Mouse (Mus musculus): ENCODE measurements around the gene Stox2. TPM values are rescaled to one million over a fixed set of nuclear protein-coding genes. Genes with fewer than 3 reads are reported as not detected.
A peak's percentile ranks its signal among the peaks of the same experiment; 100 is the strongest.

Gene Stox2
- polyA plus RNA-seq, 1 experiment from 2014 or later: 8.1 TPM

DNA sequence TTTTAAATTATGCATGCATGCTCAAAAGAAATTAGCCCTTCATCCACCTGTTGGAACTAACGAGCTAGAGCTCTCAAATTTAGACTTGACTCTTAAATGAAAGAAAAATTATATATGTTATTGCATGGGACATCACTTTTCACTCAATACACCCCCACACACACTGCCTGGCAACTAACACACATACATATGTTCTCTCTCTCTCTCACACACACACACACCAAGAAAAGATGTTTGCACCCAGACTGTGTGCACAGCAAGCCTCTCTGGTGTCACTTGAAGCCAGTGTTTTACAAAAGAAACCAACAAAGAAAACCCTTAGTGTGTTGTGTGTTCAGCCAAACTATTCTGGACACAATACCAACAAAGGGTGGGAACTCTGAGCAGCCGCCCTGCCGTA lies 75.1 kb downstream of the Stox2 start:
- 90% methylated on average over 3 of the region's 3 CpGs for WGBS
- Histone ChIP-seq H3K4me3 (replicated peaks) (no peak overlapping the region), H3K27ac (no peak overlapping the region), H3K9me3 (no peaks in the 10 kb centered on the region), H3K36me3 (no peaks in the 10 kb centered on the region), H3K9ac (no peak overlapping the region), H3K27me3 (replicated peaks) (0 out of 2 replicates have a peak, but pooled peaks cover 3% of the 10 kb centered on the region), H3K4me1 (replicated peaks) (peaks cover 8% of the 10 kb centered on the region; the same call in 1 of the 2 replicates), H3K4me2 (replicated peaks) (no peak overlapping the region)
- no peak for ATAC-seq

DNA sequence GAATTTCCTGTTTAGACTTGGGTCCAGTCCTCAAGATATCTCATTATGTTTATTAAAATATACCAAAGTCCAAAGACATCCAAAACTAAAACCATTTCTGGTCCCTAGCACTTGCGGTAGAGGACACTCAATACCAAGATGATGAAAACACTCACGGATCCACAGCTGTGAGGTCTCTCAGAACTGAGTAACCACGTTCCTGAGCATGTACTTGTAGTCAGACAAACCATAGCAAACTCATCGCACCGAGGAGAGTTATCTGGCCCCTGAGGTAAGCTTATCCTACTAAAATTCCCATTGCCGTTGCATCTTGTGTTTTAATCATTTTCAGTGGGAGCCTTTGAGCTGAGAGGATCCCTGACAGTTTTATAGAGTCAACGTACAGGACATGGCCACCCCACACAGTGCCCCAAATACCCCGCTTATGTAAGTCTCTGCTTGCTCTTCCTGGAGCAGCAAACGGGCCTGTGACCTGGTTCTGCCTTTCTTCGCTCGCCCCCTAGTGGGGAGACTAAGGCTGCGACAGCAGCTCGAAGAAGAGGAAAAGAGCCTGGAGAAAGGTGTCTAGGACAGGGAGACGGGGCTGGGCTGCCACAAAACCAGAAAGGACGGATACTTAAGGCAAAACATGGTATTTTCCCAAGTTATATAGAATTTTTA lies 75.6 kb downstream of the Stox2 start:
- ATAC-seq: peak; percentile 75
- Histone ChIP-seq H3K9ac (no peak overlapping the region), H3K4me1 (replicated peaks) (peaks cover 8% of the 10 kb centered on the region; the same call in 1 of the 2 replicates)

DNA sequence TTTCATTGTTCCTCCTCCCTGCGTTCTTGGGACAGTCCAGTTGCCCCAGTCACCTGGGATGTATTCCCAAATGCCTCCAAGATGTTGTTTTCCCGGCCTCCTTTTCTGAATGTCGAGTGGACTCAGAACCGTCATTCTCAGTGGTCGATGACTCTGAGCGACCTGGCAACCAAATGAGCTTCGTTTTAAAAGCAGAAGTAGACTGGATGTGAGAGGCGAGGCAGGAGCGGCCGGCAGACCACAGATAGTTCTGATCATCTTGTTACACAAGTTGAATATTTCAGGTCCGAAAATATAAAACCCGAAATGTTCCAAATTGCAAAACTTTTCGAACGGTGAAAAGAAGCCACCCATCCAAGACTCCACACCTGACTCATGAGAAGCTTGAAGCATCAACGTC lies 76.2 kb downstream of the Stox2 start:
- Histone ChIP-seq H3K9ac (no peak overlapping the region), H3K27me3 (replicated peaks) (0 out of 2 replicates have a peak, but pooled peaks cover 6% of the 10 kb centered on the region), H3K4me3 (replicated peaks) (no peak overlapping the region), H3K36me3 (no peaks in the 10 kb centered on the region), H3K27ac (no peak overlapping the region), H3K4me1 (replicated peaks) (peaks cover 8% of the 10 kb centered on the region; the same call in 1 of the 2 replicates), H3K4me2 (replicated peaks) (no peak overlapping the region), H3K9me3 (no peaks in the 10 kb centered on the region)
- 88% methylated on average over 15 of the region's 15 CpGs for WGBS
- ATAC-seq: no peak

More for the DNA sequence above, 75.6 kb downstream of the Stox2 start:
- 25% methylated on average over 15 of the region's 15 CpGs for WGBS
- H3K9me3 ChIP-seq: no peaks in the 10 kb centered on the region
- H3K4me3 ChIP-seq (replicated peaks): no peak overlapping the region
- 0 out of 2 replicates have a peak, but pooled peaks cover 3% of the 10 kb centered on the region for H3K27me3 ChIP-seq (replicated peaks)
- no peak overlapping the region for H3K27ac ChIP-seq
- H3K4me2 ChIP-seq (replicated peaks): no peak overlapping the region
- H3K36me3 ChIP-seq: no peaks in the 10 kb centered on the region

DNA sequence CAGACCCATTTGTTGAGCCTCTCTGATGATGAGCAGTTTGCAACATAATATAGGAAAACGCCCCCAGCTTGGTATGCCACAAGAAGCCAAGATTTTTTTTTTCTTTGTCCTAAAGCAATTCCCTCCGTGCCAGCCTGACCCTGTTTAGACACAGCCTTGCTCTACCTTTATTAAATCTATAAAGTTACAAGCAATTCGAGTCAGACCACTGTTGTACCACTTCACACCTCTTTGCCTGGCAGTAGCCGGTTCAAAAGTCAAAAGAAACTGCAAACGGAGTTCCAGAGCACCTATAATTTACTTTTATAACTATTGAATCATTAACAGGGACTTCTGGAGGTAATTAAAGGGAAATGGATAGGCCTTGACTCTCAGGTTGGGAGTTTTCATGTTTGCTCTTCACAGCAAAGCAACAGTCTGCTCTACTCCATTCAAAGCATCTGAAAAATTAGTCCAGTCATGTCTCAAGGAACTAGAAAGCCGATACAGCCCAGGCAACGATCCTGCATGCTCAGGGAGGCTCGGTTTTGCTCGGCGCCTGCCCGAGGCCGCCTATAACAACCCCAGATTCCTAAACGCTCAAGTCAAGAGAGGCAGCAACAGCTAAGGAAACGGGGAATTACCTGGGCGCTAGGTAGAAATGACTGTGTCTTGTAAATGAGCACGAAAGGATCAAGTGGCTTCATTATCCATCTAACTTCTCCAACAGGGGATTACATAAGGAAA lies 77.0 kb downstream of the Stox2 start:
- ATAC-seq: peak; percentile 54
- 65% methylated on average over 16 of the region's 16 CpGs for WGBS
- H3K27ac ChIP-seq: no peak overlapping the region

DNA sequence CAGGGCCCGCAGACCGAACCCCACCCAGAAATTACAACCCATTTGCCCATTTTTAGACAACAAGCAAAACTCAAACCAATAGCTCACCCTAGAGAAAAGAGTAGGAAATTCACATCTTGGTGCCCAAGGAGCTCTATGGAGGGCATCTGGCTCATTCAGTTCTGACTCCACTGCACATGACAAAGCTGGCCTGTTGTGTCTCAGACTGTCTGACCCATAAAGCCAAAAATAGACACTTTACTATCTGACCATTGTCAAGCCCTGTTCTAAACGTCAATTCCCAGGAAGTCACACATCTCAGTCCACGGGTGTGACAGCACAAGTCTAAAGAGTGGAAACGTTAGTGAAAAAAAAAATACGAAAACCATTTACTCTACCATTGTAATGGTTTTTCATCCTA lies 79.1 kb downstream of the Stox2 start:
- no peak overlapping the region for H3K9ac ChIP-seq
- H3K4me2 ChIP-seq (replicated peaks): no peak overlapping the region
- ATAC-seq: no peak
- H3K27me3 ChIP-seq (replicated peaks): 0 out of 2 replicates have a peak, but pooled peaks cover 6% of the 10 kb centered on the region
- H3K9me3 ChIP-seq: no peaks in the 10 kb centered on the region
- H3K4me3 ChIP-seq (replicated peaks): no peak overlapping the region
- WGBS: 76% methylated on average over 6 of the region's 6 CpGs
- H3K36me3 ChIP-seq: no peaks in the 10 kb centered on the region
- peaks cover 15% of the 10 kb centered on the region; the same call in 1 of the 2 replicates for H3K4me1 ChIP-seq (replicated peaks)
- no peak overlapping the region for H3K27ac ChIP-seq

More for the DNA sequence above, 77.0 kb downstream of the Stox2 start:
- peaks cover 8% of the 10 kb centered on the region; the same call in 1 of the 2 replicates for H3K4me1 ChIP-seq (replicated peaks)
- H3K27me3 ChIP-seq (replicated peaks): 0 out of 2 replicates have a peak, but pooled peaks cover 6% of the 10 kb centered on the region
- H3K36me3 ChIP-seq: no peaks in the 10 kb centered on the region
- no peaks in the 10 kb centered on the region for H3K9me3 ChIP-seq
- 0 out of 2 replicates have a peak overlapping the region, but pooled peaks have one; percentile 5 for H3K4me2 ChIP-seq (replicated peaks)
- H3K4me3 ChIP-seq (replicated peaks): no peak overlapping the region
- no peak overlapping the region for H3K9ac ChIP-seq

DNA sequence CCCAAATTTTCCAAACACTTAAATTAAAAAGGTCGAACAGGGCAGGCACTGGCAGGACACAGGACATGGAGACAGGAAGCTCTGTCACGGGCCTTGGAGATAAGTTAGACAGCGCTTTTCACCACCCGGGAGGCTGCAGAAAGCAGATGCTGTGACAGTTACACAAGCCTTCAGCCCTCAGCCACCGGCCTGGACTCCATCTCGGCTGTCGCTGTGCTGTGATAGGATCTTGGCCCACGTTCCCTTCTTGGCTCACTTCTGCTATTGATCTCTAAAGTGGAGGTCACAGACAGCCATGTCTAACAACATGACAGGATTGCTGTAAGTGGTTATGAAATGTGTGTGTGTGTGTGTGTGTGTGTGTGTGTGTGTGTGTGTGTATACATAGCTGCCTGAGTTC lies 82.9 kb downstream of the Stox2 start:
- peak; percentile 41; the same call in 1 of the 2 replicates for ATAC-seq

DNA sequence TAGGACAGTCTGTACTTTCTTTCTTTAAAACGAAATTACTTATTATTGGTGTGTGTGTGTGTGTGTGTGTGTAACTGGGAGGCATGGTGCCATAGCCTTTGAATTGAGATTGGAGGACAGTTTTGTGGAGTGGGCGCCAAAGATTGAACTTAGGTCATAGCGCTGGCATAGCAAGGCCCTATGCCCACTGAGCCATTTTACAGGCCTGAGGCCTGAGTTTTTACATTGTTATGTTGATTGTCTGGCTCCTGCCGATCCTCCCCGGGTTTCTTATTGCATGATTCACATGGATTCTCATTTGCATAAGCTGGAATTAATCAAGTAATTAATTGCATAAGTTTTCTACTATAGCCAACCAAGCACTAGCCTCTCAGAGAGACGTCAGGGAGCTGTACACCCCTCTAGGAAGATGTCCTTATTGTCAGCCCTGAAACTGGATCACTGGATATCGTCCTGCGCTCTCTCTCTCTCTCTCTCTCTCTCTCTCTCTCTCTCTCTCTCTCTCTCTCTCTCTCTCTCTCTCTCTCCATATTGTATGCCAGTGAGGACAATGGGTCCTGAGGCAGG lies 90.7 kb downstream of the Stox2 start:
- Histone ChIP-seq H3K4me1 (replicated peaks) (peaks cover 8% of the 10 kb centered on the region), H3K36me3 (no peaks in the 10 kb centered on the region), H3K27ac (no peak overlapping the region), H3K9ac (no peak overlapping the region), H3K9me3 (no peaks in the 10 kb centered on the region), H3K4me2 (replicated peaks) (no peak overlapping the region), H3K27me3 (replicated peaks) (no peaks in the 10 kb centered on the region), H3K4me3 (replicated peaks) (no peak overlapping the region)
- ATAC-seq: no peak
- WGBS: 86% methylated on average over 8 of the region's 8 CpGs

More for the DNA sequence above, 82.9 kb downstream of the Stox2 start:
- Histone ChIP-seq H3K27me3 (replicated peaks) (0 out of 2 replicates have a peak, but pooled peaks cover 3% of the 10 kb centered on the region), H3K27ac (no peak overlapping the region), H3K4me1 (replicated peaks) (0 out of 2 replicates have a peak, but pooled peaks cover 7% of the 10 kb centered on the region), H3K9me3 (no peaks in the 10 kb centered on the region), H3K36me3 (no peaks in the 10 kb centered on the region), H3K4me3 (replicated peaks) (no peak overlapping the region), H3K4me2 (replicated peaks) (no peak overlapping the region), H3K9ac (no peak overlapping the region)
- WGBS: 27% methylated on average over 8 of the region's 8 CpGs

DNA sequence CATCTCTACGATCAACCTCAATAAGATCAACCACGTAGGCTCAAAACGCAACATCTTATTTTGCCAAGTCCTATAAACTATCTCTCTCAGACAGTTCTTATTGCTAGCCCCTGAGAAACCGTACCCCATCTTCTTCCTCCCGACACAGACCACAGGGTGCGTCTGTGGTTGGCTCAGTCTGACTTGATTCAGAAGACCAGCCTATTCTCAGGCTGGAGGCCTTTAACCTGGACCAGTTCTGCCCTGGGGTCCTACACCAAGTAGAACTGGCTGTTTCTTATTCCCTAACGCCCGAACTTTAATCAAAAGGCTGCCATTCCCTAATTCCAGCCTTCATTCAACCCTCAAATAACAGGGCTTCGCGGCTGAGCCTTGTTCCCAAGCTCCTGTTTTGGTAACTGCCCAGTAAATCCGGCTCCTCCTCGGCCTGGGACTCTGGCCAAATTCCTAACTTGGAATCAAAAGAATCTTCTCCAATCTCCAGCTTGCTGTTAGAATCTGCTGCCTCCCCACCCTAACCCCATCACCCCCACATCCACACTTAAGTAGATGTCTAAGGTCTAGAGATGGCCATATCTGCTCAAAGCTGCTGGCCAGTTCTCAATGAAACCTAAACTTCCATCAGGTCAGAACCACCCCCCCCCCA lies 91.5 kb downstream of the Stox2 start:
- Histone ChIP-seq H3K36me3 (no peaks in the 10 kb centered on the region), H3K4me3 (replicated peaks) (no peak overlapping the region), H3K4me2 (replicated peaks) (no peak overlapping the region), H3K9me3 (no peaks in the 10 kb centered on the region), H3K27ac (no peak overlapping the region), H3K27me3 (replicated peaks) (no peaks in the 10 kb centered on the region), H3K4me1 (replicated peaks) (peaks cover 8% of the 10 kb centered on the region), H3K9ac (no peak overlapping the region)
- ATAC-seq: no peak
- WGBS: 68% methylated on average over 12 of the region's 12 CpGs

DNA sequence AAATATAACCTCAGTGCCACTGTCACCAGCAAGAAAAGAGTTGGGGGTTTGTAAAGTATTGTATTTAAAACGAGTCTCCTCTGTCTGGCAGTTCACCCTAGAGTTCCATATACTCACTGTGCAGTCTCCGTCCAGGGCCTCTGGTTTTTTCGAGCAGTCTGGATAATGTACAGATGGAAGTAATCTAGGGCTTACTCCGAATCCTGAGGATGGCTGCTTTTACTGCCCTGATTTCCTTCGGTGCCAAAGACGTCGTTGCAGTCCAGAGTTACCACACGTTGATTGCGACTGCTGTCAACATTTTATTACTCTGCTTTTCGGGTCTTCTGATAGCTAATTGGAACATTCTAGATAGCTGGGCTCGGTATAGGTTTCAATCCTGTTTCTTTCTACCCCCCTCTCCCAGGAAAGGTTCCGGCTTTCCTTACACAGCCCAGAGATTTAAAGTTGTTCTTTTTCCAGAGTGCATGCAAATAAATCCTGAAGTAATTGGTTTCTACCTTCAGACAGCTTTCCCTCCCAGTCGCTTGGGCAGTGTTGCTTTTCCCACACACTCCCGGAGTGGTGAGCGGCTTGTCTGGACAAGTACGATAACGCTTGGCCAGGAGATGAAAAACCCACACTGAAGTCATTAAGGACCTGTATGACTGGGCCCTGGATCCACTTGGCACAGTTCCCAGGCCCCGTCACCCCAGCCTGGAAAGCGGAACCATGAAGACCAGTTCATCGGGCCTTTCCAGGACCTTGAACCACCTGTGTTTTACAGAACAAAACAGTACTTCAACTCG lies 94.1 kb downstream of the Stox2 start:
- Histone ChIP-seq H3K9ac (no peak overlapping the region), H3K36me3 (no peaks in the 10 kb centered on the region), H3K27ac (no peak overlapping the region), H3K4me3 (replicated peaks) (no peak overlapping the region), H3K27me3 (replicated peaks) (no peaks in the 10 kb centered on the region), H3K9me3 (no peaks in the 10 kb centered on the region), H3K4me2 (replicated peaks) (peak overlapping the region; percentile 18), H3K4me1 (replicated peaks) (peaks cover 8% of the 10 kb centered on the region)
- peak; percentile 72 for ATAC-seq
- WGBS: 28% methylated on average over 21 of the region's 21 CpGs

DNA sequence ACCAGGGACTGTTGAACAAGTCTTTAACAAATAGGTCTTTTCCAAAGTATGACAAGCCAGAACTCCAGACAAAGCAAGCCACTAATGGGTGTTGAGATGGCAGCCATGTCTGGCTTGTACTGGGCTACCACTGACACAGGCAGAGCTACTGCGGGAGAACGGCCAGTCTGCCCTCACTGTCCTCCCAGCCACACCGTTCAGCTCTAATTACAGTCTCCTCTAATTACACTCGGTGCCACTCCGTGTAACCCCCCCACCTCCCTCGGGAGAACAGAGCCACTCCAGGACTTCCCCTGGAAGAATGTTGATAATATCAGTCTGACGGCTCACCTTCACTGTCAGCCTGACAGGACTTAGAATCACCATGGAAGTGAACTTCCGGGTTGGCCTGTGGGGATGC lies 97.1 kb downstream of the Stox2 start:
- Histone ChIP-seq H3K4me3 (replicated peaks) (no peak overlapping the region), H3K9ac (no peak overlapping the region), H3K27me3 (replicated peaks) (no peaks in the 10 kb centered on the region), H3K27ac (no peak overlapping the region), H3K36me3 (no peaks in the 10 kb centered on the region), H3K4me1 (replicated peaks) (peaks cover 6% of the 10 kb centered on the region; the same call in 1 of the 2 replicates), H3K9me3 (no peaks in the 10 kb centered on the region), H3K4me2 (replicated peaks) (no peak overlapping the region)
- ATAC-seq: no peak
- WGBS: 37% methylated on average over 8 of the region's 8 CpGs

DNA sequence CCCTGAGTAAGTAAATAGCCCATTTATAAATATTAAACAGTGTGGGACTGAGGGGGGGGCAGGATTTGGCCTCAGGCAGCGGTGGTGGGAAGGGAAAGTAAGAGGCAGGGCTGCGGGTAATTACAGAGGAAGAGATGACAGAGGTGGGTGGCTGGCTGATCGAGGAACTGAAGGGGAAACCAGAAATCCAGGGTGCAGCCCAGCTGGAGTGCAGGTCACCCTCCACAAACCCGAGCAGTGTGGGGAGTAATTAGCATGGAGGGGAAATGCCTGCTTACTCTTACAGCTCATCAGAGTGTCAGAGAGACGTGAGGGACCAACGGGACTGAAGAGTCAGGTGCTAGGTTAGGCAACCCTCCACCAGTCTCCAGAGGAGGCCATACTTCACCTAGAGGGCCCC lies 98.4 kb downstream of the Stox2 start:
- WGBS: 45% methylated on average over 6 of the region's 6 CpGs
- Histone ChIP-seq H3K27me3 (replicated peaks) (0 out of 2 replicates have a peak, but pooled peaks cover 2% of the 10 kb centered on the region), H3K4me3 (replicated peaks) (no peak overlapping the region)

More for the DNA sequence above, 98.4 kb downstream of the Stox2 start:
- Histone ChIP-seq H3K36me3 (no peaks in the 10 kb centered on the region), H3K4me2 (replicated peaks) (no peak overlapping the region), H3K9me3 (no peaks in the 10 kb centered on the region), H3K27ac (no peak overlapping the region), H3K4me1 (replicated peaks) (peaks cover 6% of the 10 kb centered on the region; the same call in 1 of the 2 replicates), H3K9ac (no peak overlapping the region)
- no peak for ATAC-seq

Measured in intestine, embryonic 15.5 days (tissue).